Mouse (Mus musculus) liver, embryonic 14.5 days (tissue): Measurements from ENCODE around the gene Cdc42ep4. TPM values are rescaled to one million over a fixed set of nuclear protein-coding genes. Genes with fewer than 3 reads are reported as not detected.

Experiments
- ATAC-seq: fragments of 200-750 bp; cut with Nextera tagmentation; 2 replicates; pipeline ENCODE4 v1.8.0; 2017; ENCODE audit warnings: moderate number of reproducible peaks, mild to moderate bottlenecking, moderate library complexity; ENCODE audit not compliant: insufficient read depth
- DNase-seq, 3 experiments: peaks; one replicate each; pipeline ENCODE4 v3.0.0-alpha.2; 2012 to 2013; ENCODE audit warnings: low read depth in 3 of 3, low spot score in 3 of 3
- H3K27ac ChIP-seq: fragments of 300-500 bp; sonication (generic); 2 replicates; pipeline ENCODE4 v1.5.1; 2014; ENCODE audit warnings: moderate library complexity, mild to moderate bottlenecking, control low read depth, inconsistent platforms
- H3K27me3 ChIP-seq: fragments of 300-500 bp; sonication (generic); 2 replicates; pipeline ENCODE4 v1.6.1; 2014; ENCODE audit warnings: mild to moderate bottlenecking, low read length, moderate library complexity; ENCODE audit not compliant: control insufficient read depth, insufficient read depth
- H3K36me3 ChIP-seq: fragments of 300-500 bp; sonication (generic); replicated peaks from 2 replicates; pipeline ENCODE4 v1.6.1; 2014; ENCODE audit warnings: low read depth; ENCODE audit not compliant: control insufficient read depth, insufficient read depth
- H3K4me1 ChIP-seq, 2 experiments: fragments of 200-500 bp in 1 of 2; fragments of 300-500 bp in 1 of 2; sonication (generic) in 1 of 2; replicated peaks; 2 replicates each; pipeline ENCODE4 v1.6.1; 2012 to 2014; ENCODE audit warnings: antibody characterized with exemption in 1 of 2, inconsistent platforms in 1 of 2, low read length in 1 of 2; ENCODE audit not compliant: control insufficient read depth in 2 of 2, insufficient read depth in 2 of 2
- H3K4me2 ChIP-seq: fragments of 300-500 bp; sonication (generic); 2 replicates; pipeline ENCODE4 v1.6.1; 2014; ENCODE audit warnings: low read depth, mild to moderate bottlenecking, control low read depth, moderate library complexity
- H3K4me3 ChIP-seq, 2 experiments: fragments of 200-500 bp in 1 of 2; fragments of 300-500 bp in 1 of 2; sonication (generic) in 1 of 2; 2 replicates each; pipeline ENCODE4 v1.5.1; 2012 to 2014; ENCODE audit warnings: low read depth in 2 of 2, low read length in 2 of 2, mild to moderate bottlenecking in 2 of 2, control low read depth in 1 of 2, inconsistent platforms in 1 of 2, moderate library complexity in 1 of 2; ENCODE audit not compliant: insufficient read depth in 1 of 2
- H3K9ac ChIP-seq: fragments of 300-500 bp; sonication (generic); replicated peaks from 2 replicates; pipeline ENCODE4 v1.6.1; 2014; ENCODE audit warnings: mild to moderate bottlenecking, control low read depth, moderate library complexity
- H3K9me3 ChIP-seq: fragments of 300-500 bp; sonication (generic); 2 replicates; pipeline ENCODE4 v1.6.1; 2016; ENCODE audit warnings: low read length, mixed read lengths; ENCODE audit not compliant: control insufficient read depth
- CTCF ChIP-seq: IDR thresholded peaks from 2 replicates; pipeline ENCODE4 v1.5.1; 2016; ENCODE audit warnings: antibody characterized with exemption, low read depth, control low read depth
- EP300 ChIP-seq: IDR thresholded peaks from 2 replicates; pipeline ENCODE4 v1.6.1; 2016; ENCODE audit warnings: antibody characterized with exemption, low read depth
- WGBS: fragments of 180-500 bp; shearing (Covaris S2); extraction: QIAGEN DNeasy Blood & Tissue Kit; methylation state at CpG from one replicate; pipeline ENCODE4 v1.1.7; 2014; ENCODE audit not compliant: insufficient replicate concordance; 5-methylcytosine and 5-hydroxymethylcytosine counted together
- polyA plus RNA-seq, 2 experiments: library from polyadenylated mRNA; depleted of rRNA in 1 of 2; stranded (reverse) in 1 of 2; unstranded in 1 of 2; fragments of >200 nt; fragmentation: Nextera tagmentation in 1 of 2; extraction: Ambion mirVana in 1 of 2; gene quantifications; 2 replicates each; pipeline versions ENCODE4 v1.2.1 to v1.2.3; 2012 to 2014

Gene Cdc42ep4
- polyA plus RNA-seq, 2 experiments = 9.0 to 10.0 TPM

GRCm38 (mm10) chr11:113774773-113775172, 23.1 kb upstream of the Cdc42ep4 start:
- H3K9me3 ChIP-seq = no peaks in the 10 kb centered on the region
- no peak for DNase-seq
- H3K4me1 ChIP-seq = peaks cover 19 to 26% of the 10 kb centered on the region in 2 experiments
- H3K27ac ChIP-seq = no peak overlapping the region
- no peak for TF ChIP-seq CTCF
- TF ChIP-seq EP300 = no peak
- ATAC-seq = no peak
- 71% methylated on average over 3 of the region's 3 CpGs for WGBS
- H3K27me3 ChIP-seq = no peaks in the 10 kb centered on the region
- no peak overlapping the region for H3K9ac ChIP-seq
- H3K36me3 ChIP-seq = no peaks in the 10 kb centered on the region
- no peak overlapping the region for H3K4me2 ChIP-seq
- no peak overlapping the region for H3K4me3 ChIP-seq

GRCm38 (mm10) chr11:113773191-113773590, 21.5 kb upstream of the Cdc42ep4 start:
- Histone ChIP-seq H3K9ac (no peak overlapping the region), H3K4me3 (no peak overlapping the region), H3K4me1 (peaks cover 12 to 13% of the 10 kb centered on the region in 2 experiments), H3K36me3 (no peaks in the 10 kb centered on the region), H3K27ac (no peak overlapping the region), H3K4me2 (no peak overlapping the region), H3K9me3 (no peaks in the 10 kb centered on the region), H3K27me3 (no peaks in the 10 kb centered on the region)
- WGBS = 72% methylated on average over 5 of the region's 5 CpGs
- no peak for ATAC-seq
- DNase-seq = no peak
- TF ChIP-seq CTCF = no peak
- TF ChIP-seq EP300 = no peak

- no peak for DNase-seq
- Histone ChIP-seq H3K27me3 (no peaks in the 10 kb centered on the region), H3K4me3 (no peak overlapping the region), H3K9me3 (no peaks in the 10 kb centered on the region), H3K9ac (no peak overlapping the region), H3K4me1 (peaks cover 7 to 9% of the 10 kb centered on the region in 2 experiments), H3K27ac (no peak overlapping the region), H3K36me3 (no peaks in the 10 kb centered on the region), H3K4me2 (no peak overlapping the region)
- TF ChIP-seq CTCF = no peak
- TF ChIP-seq EP300 = no peak
- 79% methylated on average over 13 of the region's 13 CpGs for WGBS
- no peak for ATAC-seq
These were observed 19.5 kb upstream of the Cdc42ep4 start for GRCm38 (mm10) chr11:113771187-113771586.

DNA sequence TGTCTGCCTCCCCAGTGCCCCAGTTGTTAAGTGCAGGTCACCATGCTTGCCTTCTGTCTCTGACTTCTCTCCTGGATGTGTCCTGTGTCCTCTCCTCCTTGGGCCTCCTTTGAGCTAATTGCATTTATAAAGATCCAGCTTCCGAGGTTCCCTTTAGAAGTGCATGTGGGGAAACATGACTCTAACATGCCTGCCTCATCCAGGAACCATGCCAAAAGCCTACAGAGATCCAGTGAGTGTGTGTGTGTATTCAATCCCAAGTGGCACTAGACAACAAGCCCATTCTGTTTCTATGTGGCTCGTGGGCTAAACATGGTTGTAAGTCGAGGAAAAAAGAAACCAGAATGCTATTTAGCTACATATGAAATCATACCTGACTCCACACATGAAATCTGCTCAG, 16.7 kb upstream of the Cdc42ep4 start:
- Histone ChIP-seq H3K4me1 (peaks cover 20 to 26% of the 10 kb centered on the region in 2 experiments), H3K9me3 (no peaks in the 10 kb centered on the region), H3K36me3 (no peaks in the 10 kb centered on the region), H3K27me3 (no peaks in the 10 kb centered on the region), H3K4me3 (no peak overlapping the region), H3K4me2 (no peak overlapping the region), H3K27ac (no peak overlapping the region), H3K9ac (no peak overlapping the region)
- TF ChIP-seq EP300 = no peak
- no peak for TF ChIP-seq CTCF
- no peak for DNase-seq
- no peak for ATAC-seq
- 59% methylated on average over 3 of the region's 3 CpGs for WGBS

DNA sequence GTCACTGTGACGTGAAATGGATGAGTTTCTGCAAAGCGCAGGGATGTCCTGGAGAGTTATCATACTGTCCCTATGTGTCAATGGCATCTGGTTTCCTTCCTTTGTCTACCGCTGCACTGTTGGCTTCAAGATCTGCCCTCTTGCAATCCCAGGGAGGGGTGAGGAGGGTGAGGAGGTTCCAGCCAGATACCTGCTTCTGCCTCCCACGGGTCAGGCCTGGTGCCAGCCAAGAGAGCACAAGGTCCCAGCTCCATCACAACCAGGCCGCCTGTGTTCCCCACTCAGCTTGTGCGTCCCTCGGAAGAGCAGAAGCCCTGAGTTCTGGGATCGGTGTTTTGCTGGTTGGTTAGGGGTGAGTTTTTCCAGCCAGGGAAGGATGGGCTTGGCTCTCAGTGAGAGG, 15.6 kb upstream of the Cdc42ep4 start:
- DNase-seq (no peak), ATAC-seq (no peak)

More for the DNA sequence above, 15.6 kb upstream of the Cdc42ep4 start:
- peaks cover 20 to 28% of the 10 kb centered on the region in 2 experiments for H3K4me1 ChIP-seq
- H3K4me3 ChIP-seq = no peak overlapping the region
- H3K36me3 ChIP-seq = no peaks in the 10 kb centered on the region
- no peak overlapping the region for H3K27ac ChIP-seq
- 53% methylated on average over 8 of the region's 8 CpGs for WGBS
- no peak overlapping the region for H3K4me2 ChIP-seq
- H3K27me3 ChIP-seq = no peaks in the 10 kb centered on the region
- TF ChIP-seq EP300 = no peak
- no peak for TF ChIP-seq CTCF
- H3K9me3 ChIP-seq = no peaks in the 10 kb centered on the region
- no peak overlapping the region for H3K9ac ChIP-seq
